Mouse (Mus musculus) forebrain, postnatal 0 days (tissue): ENCODE measurements at regions not wholly inside any gene's neighbourhood (a gene's known extent, or its start where the extent isn't known, plus 50 kb on each side); places are given as distances from the start of the nearest gene placed in this dataset.

Source experiments
- ATAC-seq: fragments of 200-750 bp; cut with Nextera tagmentation; 2 replicates; pipeline ENCODE4 v1.8.0; 2017; ENCODE audit warnings: mild to moderate bottlenecking, moderate library complexity
- DNase-seq: peaks from one replicate; pipeline ENCODE4 v3.0.0-alpha.2; 2015
- H3K27ac ChIP-seq: fragments of 300-500 bp; sonication (generic); 2 replicates; pipeline ENCODE4 v1.5.1; 2014; ENCODE audit warnings: low read depth, mild to moderate bottlenecking, antibody characterized with exemption, low read length, moderate library complexity, mixed read lengths
- H3K27me3 ChIP-seq: fragments of 300-500 bp; sonication (generic); 2 replicates; pipeline ENCODE4 v1.6.1; 2014; ENCODE audit warnings: mild to moderate bottlenecking, low read length, mixed read lengths; ENCODE audit not compliant: insufficient read depth
- H3K36me3 ChIP-seq: fragments of 300-500 bp; sonication (generic); 2 replicates; pipeline ENCODE4 v1.6.1; 2014; ENCODE audit warnings: mild to moderate bottlenecking, moderate library complexity; ENCODE audit not compliant: insufficient read depth
- H3K4me1 ChIP-seq: fragments of 300-500 bp; sonication (generic); 2 replicates; pipeline ENCODE4 v1.6.1; 2014; ENCODE audit warnings: antibody characterized with exemption; ENCODE audit not compliant: insufficient read depth
- H3K4me2 ChIP-seq: fragments of 300-500 bp; sonication (generic); 2 replicates; pipeline ENCODE4 v1.6.1; 2014; ENCODE audit warnings: low read depth, mild to moderate bottlenecking, moderate library complexity
- H3K4me3 ChIP-seq: fragments of 300-500 bp; sonication (generic); 2 replicates; pipeline ENCODE4 v1.5.1; 2014; ENCODE audit warnings: low read depth, low read length, mixed read lengths
- H3K9ac ChIP-seq: fragments of 300-500 bp; sonication (generic); 2 replicates; pipeline ENCODE4 v1.6.1; 2014; ENCODE audit warnings: mild to moderate bottlenecking
- H3K9me3 ChIP-seq: fragments of 300-500 bp; sonication (generic); 2 replicates; pipeline ENCODE4 v1.6.1; 2016; ENCODE audit warnings: low read length
- CTCF ChIP-seq: sonication (generic); IDR thresholded peaks from 2 replicates; pipeline ENCODE4 v1.5.1; 2016; ENCODE audit warnings: antibody characterized with exemption, control low read depth, low read depth
- WGBS: fragments of 180-500 bp; shearing (Covaris S2); extraction: QIAGEN DNeasy Blood & Tissue Kit; methylation state at CpG from one replicate; pipeline ENCODE4 v1.1.7; 2014; 5-methylcytosine and 5-hydroxymethylcytosine counted together

GRCm38 (mm10) chr3:41365145-41365830 is 190.2 kb upstream of the Jade1 start:
- H3K27ac ChIP-seq, result no peak overlapping the region
- WGBS, result 60% methylated on average over 8 of the region's 8 CpGs
- no peaks in the 10 kb centered on the region for H3K9me3 ChIP-seq
- no peak for DNase-seq
- H3K4me3 ChIP-seq, result no peak overlapping the region
- no peaks in the 10 kb centered on the region for H3K4me1 ChIP-seq
- no peaks in the 10 kb centered on the region for H3K36me3 ChIP-seq
- no peak for ATAC-seq
- H3K9ac ChIP-seq, result no peak overlapping the region
- no peak overlapping the region for H3K4me2 ChIP-seq
- TF ChIP-seq CTCF, result no peak
- no peaks in the 10 kb centered on the region for H3K27me3 ChIP-seq

DNA sequence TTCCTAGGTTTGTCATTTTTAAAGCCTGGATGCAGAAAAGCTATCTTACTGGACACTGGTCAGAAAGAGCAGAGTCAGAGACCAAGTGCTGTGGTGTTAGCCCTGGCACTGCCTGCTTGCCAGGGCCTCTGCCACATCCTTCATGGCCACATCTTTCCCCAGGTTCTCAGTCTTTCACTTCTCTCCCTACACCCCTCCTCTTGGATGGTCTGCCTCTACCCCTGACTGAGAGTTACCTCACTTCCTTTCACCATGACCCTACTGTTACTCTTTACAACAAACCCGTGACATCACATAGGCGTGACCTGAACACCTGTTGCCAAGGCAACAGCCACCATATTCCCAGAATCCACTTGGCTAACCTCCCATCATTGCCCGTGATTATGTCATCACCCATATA is 191.6 kb upstream of the Jade1 start:
- Histone ChIP-seq H3K4me2 (no peak overlapping the region), H3K9me3 (no peaks in the 10 kb centered on the region), H3K27me3 (no peaks in the 10 kb centered on the region), H3K27ac (no peak overlapping the region), H3K4me3 (no peak overlapping the region), H3K9ac (no peak overlapping the region), H3K36me3 (no peaks in the 10 kb centered on the region), H3K4me1 (no peaks in the 10 kb centered on the region)
- DNase-seq, result no peak
- 91% methylated on average over 3 of the region's 3 CpGs for WGBS
- no peak for TF ChIP-seq CTCF
- ATAC-seq, result no peak

- Histone ChIP-seq H3K9me3 (no peaks in the 10 kb centered on the region), H3K9ac (no peak overlapping the region), H3K36me3 (no peaks in the 10 kb centered on the region), H3K4me3 (no peak overlapping the region), H3K4me2 (no peak overlapping the region), H3K4me1 (no peaks in the 10 kb centered on the region), H3K27me3 (no peaks in the 10 kb centered on the region), H3K27ac (no peak overlapping the region)
- WGBS, result 64% methylated on average over 5 of the region's 5 CpGs
- DNase-seq, result no peak
- TF ChIP-seq CTCF, result no peak
- ATAC-seq, result no peak
Measured at GRCm38 (mm10) chr3:41360231-41360630, 195.3 kb upstream of the Jade1 start.

DNA sequence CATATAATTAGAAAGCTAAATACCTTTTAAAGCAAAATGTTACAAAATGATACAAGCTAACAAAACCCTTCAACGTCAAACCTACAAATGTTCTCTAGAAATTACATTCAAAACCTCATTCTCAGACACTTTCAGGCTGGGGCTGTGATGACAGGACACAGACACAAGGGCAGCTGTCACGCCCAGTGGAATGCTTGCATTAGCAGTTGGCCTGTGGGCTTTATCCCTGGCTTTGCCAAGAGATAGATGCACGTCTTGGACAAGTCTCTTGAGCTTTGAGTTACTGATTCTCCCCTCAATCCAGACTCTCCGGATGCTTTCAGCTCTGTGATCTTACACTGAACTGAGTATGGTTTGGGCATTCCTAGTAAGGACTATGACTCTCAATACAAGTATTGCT is 196.1 kb upstream of the Jade1 start:
- Histone ChIP-seq H3K9me3 (no peaks in the 10 kb centered on the region), H3K27ac (no peak overlapping the region), H3K9ac (no peak overlapping the region), H3K27me3 (no peaks in the 10 kb centered on the region), H3K36me3 (no peaks in the 10 kb centered on the region), H3K4me3 (no peak overlapping the region), H3K4me2 (no peak overlapping the region), H3K4me1 (no peaks in the 10 kb centered on the region)
- WGBS, result 72% methylated on average over 4 of the region's 4 CpGs
- no peak for TF ChIP-seq CTCF
- ATAC-seq (no peak), DNase-seq (no peak)

DNA sequence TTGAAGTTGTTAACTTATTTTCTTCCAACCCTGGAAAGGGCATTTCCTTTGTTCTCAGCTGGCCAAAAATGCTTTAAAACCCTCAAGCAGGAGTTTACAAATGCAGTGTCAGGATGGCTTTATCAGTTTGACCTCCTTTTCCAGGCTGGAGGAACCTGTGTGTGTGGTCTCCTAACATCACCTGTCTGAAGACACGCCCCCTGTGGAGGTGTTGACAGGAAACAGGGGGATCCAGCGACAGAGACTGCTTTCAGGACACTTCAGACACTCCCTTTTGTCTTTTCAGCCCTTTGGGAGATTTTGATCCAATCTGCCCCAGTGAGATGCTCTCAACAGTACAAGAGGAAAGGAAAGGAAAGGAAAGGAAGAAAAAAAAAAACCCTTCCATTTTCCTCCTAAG is 202.5 kb upstream of the Jade1 start:
- no peak for ATAC-seq
- 24% methylated on average over 2 of the region's 2 CpGs for WGBS

DNA sequence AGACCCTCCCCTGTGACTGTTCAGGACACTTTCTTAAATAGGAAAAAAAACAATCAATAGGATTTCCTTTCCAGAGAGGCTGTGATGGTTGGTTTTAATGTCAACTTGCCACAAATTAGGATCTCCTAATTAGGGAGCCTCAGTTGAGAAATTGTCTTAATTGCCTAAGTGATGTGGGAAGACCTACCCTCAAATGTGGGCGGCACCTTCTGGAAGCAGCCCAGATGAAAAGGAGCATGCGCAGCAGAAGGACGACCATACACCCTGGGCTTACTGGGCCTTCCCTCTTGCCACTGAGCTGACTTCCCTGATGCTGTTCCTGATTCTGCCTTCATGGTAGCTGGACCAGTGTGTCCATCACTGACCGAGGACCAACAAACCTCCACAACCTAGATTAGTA is 203.7 kb upstream of the Jade1 start:
- WGBS, result 79% methylated on average over 4 of the region's 4 CpGs
- no peak overlapping the region for H3K4me3 ChIP-seq

More for the DNA sequence above, 202.5 kb upstream of the Jade1 start:
- Histone ChIP-seq H3K36me3 (no peaks in the 10 kb centered on the region), H3K4me1 (no peaks in the 10 kb centered on the region), H3K27ac (no peak overlapping the region), H3K27me3 (no peaks in the 10 kb centered on the region), H3K9ac (no peak overlapping the region), H3K4me3 (no peak overlapping the region), H3K9me3 (no peaks in the 10 kb centered on the region), H3K4me2 (no peak overlapping the region)
- DNase-seq, result no peak
- no peak for TF ChIP-seq CTCF

GRCm38 (mm10) chr3:41351091-41351685 is 204.3 kb upstream of the Jade1 start:
- no peak for ATAC-seq
- 92% methylated on average over 8 of the region's 8 CpGs for WGBS
- no peaks in the 10 kb centered on the region for H3K9me3 ChIP-seq

More for the DNA sequence above, 203.7 kb upstream of the Jade1 start:
- Histone ChIP-seq H3K27me3 (no peaks in the 10 kb centered on the region), H3K9me3 (no peaks in the 10 kb centered on the region), H3K36me3 (no peaks in the 10 kb centered on the region), H3K27ac (no peak overlapping the region), H3K9ac (no peak overlapping the region), H3K4me1 (no peaks in the 10 kb centered on the region), H3K4me2 (no peak overlapping the region)
- no peak for TF ChIP-seq CTCF
- no peak for ATAC-seq
- DNase-seq, result no peak

More at GRCm38 (mm10) chr3:41351091-41351685, 204.3 kb upstream of the Jade1 start:
- no peak for TF ChIP-seq CTCF
- no peak overlapping the region for H3K4me2 ChIP-seq
- H3K36me3 ChIP-seq, result no peaks in the 10 kb centered on the region
- no peak for DNase-seq
- no peak overlapping the region for H3K27ac ChIP-seq
- H3K27me3 ChIP-seq, result no peaks in the 10 kb centered on the region
- H3K4me3 ChIP-seq, result no peak overlapping the region
- H3K9ac ChIP-seq, result no peak overlapping the region
- no peaks in the 10 kb centered on the region for H3K4me1 ChIP-seq
